Mouse (Mus musculus): Measurements from ENCODE around the gene Camkv. TPM values are rescaled to one million over a fixed set of nuclear protein-coding genes. Genes with fewer than 3 reads are reported as not detected.
A peak's percentile ranks its signal among the peaks of the same experiment; 100 is the strongest.

Camkv gene
- polyA plus RNA-seq, 1 experiment from 2014 or later = 0.46 TPM

- no peak for ATAC-seq (replicated peaks; ENCODE audit: insufficient number of reproducible peaks, low FRiP score, low TSS enrichment)
- peaks cover 31% of the 10 kb centered on the region for H3K4me1 ChIP-seq (ENCODE audit: control insufficient read depth, insufficient read depth, low read length)
- no peaks in the 10 kb centered on the region for H3K36me3 ChIP-seq (ENCODE audit: control insufficient read depth, insufficient read depth, low read length)
- H3K9me3 ChIP-seq (replicated peaks; ENCODE audit: control insufficient read depth, low read length) = no peaks in the 10 kb centered on the region
- H3K27me3 ChIP-seq (ENCODE audit: control insufficient read depth, insufficient read depth, low read length) = no peaks in the 10 kb centered on the region
- no peak overlapping the region for H3K9ac ChIP-seq (ENCODE audit: low read depth, low read length)
- H3K4me2 ChIP-seq = no peak overlapping the region
- H3K27ac ChIP-seq (ENCODE audit: low read depth, low read length) = no peak overlapping the region
- no peak overlapping the region for H3K4me3 ChIP-seq (ENCODE audit: low read depth, low read length)
- 56% methylated on average over 5 of the region's 5 CpGs for WGBS (ENCODE audit: insufficient replicate concordance)
Measured at GRCm38 (mm10) chr9:107927749-107928148, 7.7 kb upstream of the Camkv start.

GRCm38 (mm10) chr9:107928169-107928568 is 7.3 kb upstream of the Camkv start, which contains the start of gene Actl11:
Actl11 (plus strand) TSS chr9:107928469.
- Histone ChIP-seq H3K27me3 (ENCODE audit: control insufficient read depth, insufficient read depth, low read length) (no peaks in the 10 kb centered on the region), H3K9me3 (replicated peaks; ENCODE audit: control insufficient read depth, low read length) (no peaks in the 10 kb centered on the region), H3K36me3 (ENCODE audit: control insufficient read depth, insufficient read depth, low read length) (no peaks in the 10 kb centered on the region), H3K4me3 (ENCODE audit: low read depth, low read length) (no peak within 1 kb of the TSS), H3K4me2 (no peak within 1 kb of the TSS), H3K27ac (ENCODE audit: low read depth, low read length) (peak within 1 kb of the TSS; percentile 29; the same call in 1 of the 2 replicates), H3K4me1 (ENCODE audit: control insufficient read depth, insufficient read depth, low read length) (peaks cover 31% of the 10 kb centered on the region), H3K9ac (ENCODE audit: low read depth, low read length) (no peak within 1 kb of the TSS)
- ATAC-seq (replicated peaks; ENCODE audit: insufficient number of reproducible peaks, low FRiP score, low TSS enrichment) = no peak
- WGBS (ENCODE audit: insufficient replicate concordance) = 62% methylated on average over 3 of the region's 3 CpGs

GRCm38 (mm10) chr9:107932221-107932620 is 3.3 kb upstream of the Camkv start:
- no peak overlapping the region for H3K4me3 ChIP-seq (ENCODE audit: low read depth, low read length)
- no peaks in the 10 kb centered on the region for H3K36me3 ChIP-seq (ENCODE audit: control insufficient read depth, insufficient read depth, low read length)
- peaks cover 32% of the 10 kb centered on the region for H3K27me3 ChIP-seq (ENCODE audit: control insufficient read depth, insufficient read depth, low read length)
- H3K27ac ChIP-seq (ENCODE audit: low read depth, low read length) = no peak overlapping the region
- no peak overlapping the region for H3K4me2 ChIP-seq
- no peak overlapping the region for H3K9ac ChIP-seq (ENCODE audit: low read depth, low read length)
- no peaks in the 10 kb centered on the region for H3K9me3 ChIP-seq (replicated peaks; ENCODE audit: control insufficient read depth, low read length)
- peaks cover 26% of the 10 kb centered on the region for H3K4me1 ChIP-seq (ENCODE audit: control insufficient read depth, insufficient read depth, low read length)
- 77% methylated on average over 4 of the region's 4 CpGs for WGBS (ENCODE audit: insufficient replicate concordance)
- ATAC-seq (replicated peaks; ENCODE audit: insufficient number of reproducible peaks, low FRiP score, low TSS enrichment) = no peak

- Histone ChIP-seq H3K4me3 (ENCODE audit: low read depth, low read length) (no peak overlapping the region), H3K4me1 (ENCODE audit: control insufficient read depth, insufficient read depth, low read length) (peaks cover 12% of the 10 kb centered on the region), H3K4me2 (no peak overlapping the region), H3K9me3 (replicated peaks; ENCODE audit: control insufficient read depth, low read length) (no peaks in the 10 kb centered on the region), H3K36me3 (ENCODE audit: control insufficient read depth, insufficient read depth, low read length) (no peaks in the 10 kb centered on the region), H3K27ac (ENCODE audit: low read depth, low read length) (no peak overlapping the region), H3K27me3 (ENCODE audit: control insufficient read depth, insufficient read depth, low read length) (peaks cover 46% of the 10 kb centered on the region), H3K9ac (ENCODE audit: low read depth, low read length) (no peak overlapping the region)
- WGBS (ENCODE audit: insufficient replicate concordance) = 81% methylated on average over 11 of the region's 11 CpGs
- no peak for ATAC-seq (replicated peaks; ENCODE audit: insufficient number of reproducible peaks, low FRiP score, low TSS enrichment)
Measured at GRCm38 (mm10) chr9:107934146-107934545, 1.3 kb upstream of the Camkv start.

- Histone ChIP-seq H3K4me3 (ENCODE audit: low read depth, low read length) (peak overlapping the region; percentile 53), H3K27me3 (ENCODE audit: control insufficient read depth, insufficient read depth, low read length) (peaks cover 53% of the 10 kb centered on the region), H3K4me2 (peak overlapping the region; percentile 91), H3K9me3 (replicated peaks; ENCODE audit: control insufficient read depth, low read length) (no peaks in the 10 kb centered on the region), H3K36me3 (ENCODE audit: control insufficient read depth, insufficient read depth, low read length) (no peaks in the 10 kb centered on the region), H3K4me1 (ENCODE audit: control insufficient read depth, insufficient read depth, low read length) (peaks cover 12% of the 10 kb centered on the region), H3K9ac (ENCODE audit: low read depth, low read length) (peak overlapping the region; percentile 56), H3K27ac (ENCODE audit: low read depth, low read length) (no peak overlapping the region)
- ATAC-seq (replicated peaks; ENCODE audit: insufficient number of reproducible peaks, low FRiP score, low TSS enrichment) = no peak
- under 1% methylated on average over 41 of the region's 41 CpGs for WGBS (ENCODE audit: insufficient replicate concordance)
Measured at GRCm38 (mm10) chr9:107935790-107936214, 328 bp downstream of the Camkv start.

- H3K27me3 ChIP-seq (ENCODE audit: control insufficient read depth, insufficient read depth, low read length) = peaks cover 53% of the 10 kb centered on the region
- peak overlapping the region; percentile 53 for H3K4me3 ChIP-seq (ENCODE audit: low read depth, low read length)
- peaks cover 12% of the 10 kb centered on the region for H3K4me1 ChIP-seq (ENCODE audit: control insufficient read depth, insufficient read depth, low read length)
- ATAC-seq (replicated peaks; ENCODE audit: insufficient number of reproducible peaks, low FRiP score, low TSS enrichment) = no peak
- peak overlapping the region; percentile 91 for H3K4me2 ChIP-seq
- H3K9ac ChIP-seq (ENCODE audit: low read depth, low read length) = peak overlapping the region; percentile 56
- H3K9me3 ChIP-seq (replicated peaks; ENCODE audit: control insufficient read depth, low read length) = no peaks in the 10 kb centered on the region
- no peak overlapping the region for H3K27ac ChIP-seq (ENCODE audit: low read depth, low read length)
- WGBS (ENCODE audit: insufficient replicate concordance) = 3% methylated on average over 29 of the region's 29 CpGs
- no peaks in the 10 kb centered on the region for H3K36me3 ChIP-seq (ENCODE audit: control insufficient read depth, insufficient read depth, low read length)
Measured at GRCm38 (mm10) chr9:107936215-107936822, 845 bp downstream of the Camkv start.

- 16% methylated on average over 3 of the region's 3 CpGs for WGBS (ENCODE audit: insufficient replicate concordance)
- Histone ChIP-seq H3K9ac (ENCODE audit: low read depth, low read length) (no peak overlapping the region), H3K9me3 (replicated peaks; ENCODE audit: control insufficient read depth, low read length) (no peaks in the 10 kb centered on the region), H3K36me3 (ENCODE audit: control insufficient read depth, insufficient read depth, low read length) (no peaks in the 10 kb centered on the region), H3K4me2 (no peak overlapping the region; the same call in 1 of the 2 replicates), H3K4me3 (ENCODE audit: low read depth, low read length) (no peak overlapping the region), H3K27me3 (ENCODE audit: control insufficient read depth, insufficient read depth, low read length) (peaks cover 53% of the 10 kb centered on the region), H3K27ac (ENCODE audit: low read depth, low read length) (no peak overlapping the region), H3K4me1 (ENCODE audit: control insufficient read depth, insufficient read depth, low read length) (peaks cover 12% of the 10 kb centered on the region)
- no peak for ATAC-seq (replicated peaks; ENCODE audit: insufficient number of reproducible peaks, low FRiP score, low TSS enrichment)
Measured at GRCm38 (mm10) chr9:107936831-107937230, 1.4 kb downstream of the Camkv start.

- Histone ChIP-seq H3K4me3 (ENCODE audit: low read depth, low read length) (no peak overlapping the region), H3K4me2 (no peak overlapping the region), H3K4me1 (ENCODE audit: control insufficient read depth, insufficient read depth, low read length) (peaks cover 7% of the 10 kb centered on the region), H3K27ac (ENCODE audit: low read depth, low read length) (no peak overlapping the region), H3K9ac (ENCODE audit: low read depth, low read length) (no peak overlapping the region), H3K36me3 (ENCODE audit: control insufficient read depth, insufficient read depth, low read length) (no peaks in the 10 kb centered on the region), H3K9me3 (replicated peaks; ENCODE audit: control insufficient read depth, low read length) (no peaks in the 10 kb centered on the region), H3K27me3 (ENCODE audit: control insufficient read depth, insufficient read depth, low read length) (no peaks in the 10 kb centered on the region)
- 86% methylated on average over 31 of the region's 31 CpGs for WGBS (ENCODE audit: insufficient replicate concordance)
- no peak for ATAC-seq (replicated peaks; ENCODE audit: insufficient number of reproducible peaks, low FRiP score, low TSS enrichment)
Measured at GRCm38 (mm10) chr9:107947241-107948194, 12.0 kb downstream of the Camkv start.
